Mouse (Mus musculus) bone marrow, adult 2 months (tissue): Measurements from ENCODE around the gene Klk1b5.
"Not testable (repeated sequence)": the region's sequence is repeated elsewhere in the genome, so short reads cannot be mapped to it uniquely, and the experiment has no call there.

Experiments
- CTCF ChIP-seq: fragments of 200-500 bp; IDR thresholded peaks from 2 replicates; pipeline ENCODE4 v1.5.1; 2011; ENCODE audit warnings: low read length, control low read depth; ENCODE audit not compliant: control insufficient read depth, insufficient read depth
- POLR2A ChIP-seq: fragments of 200-500 bp; IDR thresholded peaks from 2 replicates; pipeline ENCODE4 v1.6.1; 2011; ENCODE audit warnings: low read depth, mild to moderate bottlenecking, control low read depth, low read length, borderline replicate concordance; ENCODE audit not compliant: control insufficient read depth

GRCm38 (mm10) chr7:44250732-44251275 lies 35.1 kb downstream of the Klk1b5 start:
- TF ChIP-seq CTCF, POLR2A: not testable (repeated sequence)
